Mouse (Mus musculus): ENCODE data around the gene Setd3. TPM values are rescaled to one million over a fixed set of nuclear protein-coding genes. Genes with fewer than 3 reads are reported as not detected.

Gene Setd3
- 90.7 and 92.1 TPM in 2 replicates for polyA plus RNA-seq (2014; fragmentation: Nextera tagmentation; extraction: Ambion mirVana)

DNA sequence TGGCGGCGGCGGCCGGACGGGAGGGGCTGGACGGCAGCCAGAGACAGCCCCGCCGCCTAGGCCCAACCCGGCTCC, at the start of gene Setd3:
Setd3 (minus strand) TSS at position 69 of the 75 bp plus-strand sequence.
- Histone ChIP-seq H3K27me3 (ENCODE audit: control insufficient read depth, insufficient read depth, low read length) (no peaks in the 10 kb centered on the region), H3K27ac (ENCODE audit: low read depth, low read length) (peak within 1 kb of the TSS; percentile 68), H3K4me2 (replicated peaks; ENCODE audit: low read depth, low read length) (peak within 1 kb of the TSS; percentile 78), H3K4me1 (replicated peaks; ENCODE audit: control insufficient read depth, insufficient read depth, low read length) (peaks cover 6% of the 10 kb centered on the region), H3K9ac (ENCODE audit: low read depth, low read length) (peak within 1 kb of the TSS; percentile 82), H3K9me3 (ENCODE audit: control insufficient read depth, low read length) (no peaks in the 10 kb centered on the region), H3K36me3 (ENCODE audit: control insufficient read depth, insufficient read depth, low read length) (no peaks in the 10 kb centered on the region), H3K4me3 (ENCODE audit: low read depth, low read length) (peak within 1 kb of the TSS; percentile 86)
- no peak for DNase-seq (ENCODE audit: low spot score)
- WGBS: 0% methylated on average over 4 of the region's 9 CpGs
- no peak for ATAC-seq (ENCODE audit: low FRiP score)

DNA sequence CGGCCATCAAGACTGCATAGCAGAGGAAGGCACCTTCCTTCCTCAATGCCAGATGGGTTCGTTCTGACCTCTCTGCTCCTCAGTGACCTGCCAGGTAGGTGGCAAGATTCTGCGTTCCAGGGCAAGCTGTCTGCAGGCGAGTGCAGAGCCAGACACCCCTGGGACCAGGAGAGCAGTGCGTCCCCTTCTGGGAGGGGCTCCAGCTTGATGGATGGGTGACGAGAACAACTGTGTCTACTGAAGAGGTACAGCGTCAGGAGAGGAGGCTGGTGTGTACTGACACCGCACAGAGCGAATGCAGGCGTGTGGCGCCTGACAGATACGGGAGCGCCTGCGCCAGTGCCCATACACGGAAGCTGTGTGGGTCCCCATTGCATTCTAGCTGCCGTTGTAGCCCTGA, 48.4 kb upstream of the Setd3 start:
- DNase-seq (ENCODE audit: low spot score) (no peak), ATAC-seq (ENCODE audit: low FRiP score) (no peak)
- no peak overlapping the region for H3K9ac ChIP-seq (ENCODE audit: low read depth, low read length)
- no peaks in the 10 kb centered on the region for H3K27me3 ChIP-seq (ENCODE audit: control insufficient read depth, insufficient read depth, low read length)
- H3K4me2 ChIP-seq (replicated peaks; ENCODE audit: low read depth, low read length): no peak overlapping the region
- no peak overlapping the region for H3K27ac ChIP-seq (ENCODE audit: low read depth, low read length)
- no peaks in the 10 kb centered on the region for H3K9me3 ChIP-seq (ENCODE audit: control insufficient read depth, low read length)
- no peak overlapping the region for H3K4me3 ChIP-seq (ENCODE audit: low read depth, low read length)
- no peaks in the 10 kb centered on the region for H3K36me3 ChIP-seq (ENCODE audit: control insufficient read depth, insufficient read depth, low read length)
- peaks cover 30% of the 10 kb centered on the region for H3K4me1 ChIP-seq (replicated peaks; ENCODE audit: control insufficient read depth, insufficient read depth, low read length)
- 84% methylated on average over 16 of the region's 16 CpGs for WGBS

- no peak overlapping the region for H3K4me3 ChIP-seq (ENCODE audit: low read depth, low read length)
- H3K9me3 ChIP-seq (ENCODE audit: control insufficient read depth, low read length): no peaks in the 10 kb centered on the region
- H3K27me3 ChIP-seq (ENCODE audit: control insufficient read depth, insufficient read depth, low read length): no peaks in the 10 kb centered on the region
- H3K4me2 ChIP-seq (replicated peaks; ENCODE audit: low read depth, low read length): no peak overlapping the region
- 85% methylated on average over 12 of the region's 12 CpGs for WGBS
- ATAC-seq (ENCODE audit: low FRiP score): no peak
- H3K4me1 ChIP-seq (replicated peaks; ENCODE audit: control insufficient read depth, insufficient read depth, low read length): peaks cover 27% of the 10 kb centered on the region
- DNase-seq (ENCODE audit: low spot score): no peak
- no peaks in the 10 kb centered on the region for H3K36me3 ChIP-seq (ENCODE audit: control insufficient read depth, insufficient read depth, low read length)
- H3K27ac ChIP-seq (ENCODE audit: low read depth, low read length): no peak overlapping the region
- H3K9ac ChIP-seq (ENCODE audit: low read depth, low read length): no peak overlapping the region
These were observed 47.8 kb upstream of the Setd3 start for GRCm38 (mm10) chr12:108226941-108227340.

- Histone ChIP-seq H3K4me3 (ENCODE audit: low read depth, low read length) (no peak overlapping the region), H3K27me3 (ENCODE audit: control insufficient read depth, insufficient read depth, low read length) (no peaks in the 10 kb centered on the region), H3K9me3 (ENCODE audit: control insufficient read depth, low read length) (no peaks in the 10 kb centered on the region), H3K27ac (ENCODE audit: low read depth, low read length) (no peak overlapping the region), H3K9ac (ENCODE audit: low read depth, low read length) (no peak overlapping the region), H3K4me1 (replicated peaks; ENCODE audit: control insufficient read depth, insufficient read depth, low read length) (peaks cover 23% of the 10 kb centered on the region), H3K36me3 (ENCODE audit: control insufficient read depth, insufficient read depth, low read length) (no peaks in the 10 kb centered on the region), H3K4me2 (replicated peaks; ENCODE audit: low read depth, low read length) (no peak overlapping the region)
- WGBS: 75% methylated on average over 13 of the region's 13 CpGs
- DNase-seq (ENCODE audit: low spot score) (no peak), ATAC-seq (ENCODE audit: low FRiP score) (no peak)
These were observed 47.1 kb upstream of the Setd3 start for GRCm38 (mm10) chr12:108226216-108226615.

- ATAC-seq (ENCODE audit: low FRiP score) (no peak), DNase-seq (ENCODE audit: low spot score) (no peak)
- Histone ChIP-seq H3K4me3 (ENCODE audit: low read depth, low read length) (no peak overlapping the region), H3K36me3 (ENCODE audit: control insufficient read depth, insufficient read depth, low read length) (no peaks in the 10 kb centered on the region), H3K9me3 (ENCODE audit: control insufficient read depth, low read length) (no peaks in the 10 kb centered on the region), H3K4me1 (replicated peaks; ENCODE audit: control insufficient read depth, insufficient read depth, low read length) (peaks cover 20% of the 10 kb centered on the region), H3K27ac (ENCODE audit: low read depth, low read length) (no peak overlapping the region), H3K4me2 (replicated peaks; ENCODE audit: low read depth, low read length) (no peak overlapping the region), H3K9ac (ENCODE audit: low read depth, low read length) (no peak overlapping the region), H3K27me3 (ENCODE audit: control insufficient read depth, insufficient read depth, low read length) (no peaks in the 10 kb centered on the region)
- 87% methylated on average over 7 of the region's 7 CpGs for WGBS
These were observed 46.7 kb upstream of the Setd3 start for GRCm38 (mm10) chr12:108225781-108226180.

DNA sequence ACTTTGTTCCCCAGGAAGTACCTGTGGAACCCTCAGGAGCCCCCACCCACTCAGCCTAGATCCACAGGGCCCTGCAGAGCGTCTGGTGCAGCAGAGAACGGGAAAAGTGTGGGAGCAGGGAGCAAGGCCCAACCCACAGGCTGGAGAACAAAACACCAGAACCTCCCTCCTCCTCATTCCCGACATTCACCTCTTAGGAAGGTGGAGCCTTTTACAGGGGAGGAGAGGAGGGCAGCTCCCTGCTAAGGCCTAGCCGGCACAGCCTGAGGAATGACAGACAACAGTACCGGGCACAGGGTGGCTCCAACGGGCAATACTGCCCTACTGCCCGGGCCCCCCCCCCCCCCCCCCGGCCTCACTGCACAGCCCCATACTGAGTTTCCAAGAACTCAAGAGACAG, 44.2 kb upstream of the Setd3 start:
- Histone ChIP-seq H3K27ac (ENCODE audit: low read depth, low read length) (no peak overlapping the region), H3K27me3 (ENCODE audit: control insufficient read depth, insufficient read depth, low read length) (no peaks in the 10 kb centered on the region), H3K9ac (ENCODE audit: low read depth, low read length) (no peak overlapping the region), H3K4me3 (ENCODE audit: low read depth, low read length) (no peak overlapping the region), H3K36me3 (ENCODE audit: control insufficient read depth, insufficient read depth, low read length) (no peaks in the 10 kb centered on the region), H3K4me2 (replicated peaks; ENCODE audit: low read depth, low read length) (no peak overlapping the region), H3K9me3 (ENCODE audit: control insufficient read depth, low read length) (no peaks in the 10 kb centered on the region), H3K4me1 (replicated peaks; ENCODE audit: control insufficient read depth, insufficient read depth, low read length) (peaks cover 31% of the 10 kb centered on the region)
- no peak for ATAC-seq (ENCODE audit: low FRiP score)
- WGBS: 37% methylated on average over 8 of the region's 8 CpGs
- no peak for DNase-seq (ENCODE audit: low spot score)

GRCm38 (mm10) chr12:108221712-108222111, 42.6 kb upstream of the Setd3 start:
- Histone ChIP-seq H3K4me3 (ENCODE audit: low read depth, low read length) (no peak overlapping the region), H3K27me3 (ENCODE audit: control insufficient read depth, insufficient read depth, low read length) (no peaks in the 10 kb centered on the region), H3K9me3 (ENCODE audit: control insufficient read depth, low read length) (no peaks in the 10 kb centered on the region), H3K4me1 (replicated peaks; ENCODE audit: control insufficient read depth, insufficient read depth, low read length) (peaks cover 29% of the 10 kb centered on the region), H3K36me3 (ENCODE audit: control insufficient read depth, insufficient read depth, low read length) (no peaks in the 10 kb centered on the region), H3K4me2 (replicated peaks; ENCODE audit: low read depth, low read length) (no peak overlapping the region), H3K27ac (ENCODE audit: low read depth, low read length) (no peak overlapping the region), H3K9ac (ENCODE audit: low read depth, low read length) (no peak overlapping the region)
- DNase-seq (ENCODE audit: low spot score) (no peak), ATAC-seq (ENCODE audit: low FRiP score) (no peak)
- WGBS: 89% methylated on average over 7 of the region's 7 CpGs

DNA sequence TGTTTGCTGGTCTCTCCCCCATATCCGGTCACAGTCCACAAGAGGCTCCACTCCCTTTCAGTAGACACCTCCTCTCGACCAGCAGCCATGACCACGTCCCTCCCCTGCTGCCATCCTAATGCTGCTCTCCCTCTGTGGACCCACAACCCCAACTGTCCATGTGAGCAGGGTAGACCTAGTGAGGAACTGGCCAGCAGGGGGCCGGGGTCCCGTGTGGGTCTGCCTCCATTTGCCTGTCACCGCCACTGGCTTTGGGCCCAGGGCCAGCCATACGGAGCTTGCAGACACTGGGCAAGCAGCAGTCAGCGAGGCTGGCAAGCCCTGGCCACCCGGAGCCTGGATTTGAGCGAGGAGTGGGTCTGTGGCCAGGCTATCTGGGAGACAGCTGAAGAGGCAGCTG, 42.1 kb upstream of the Setd3 start:
- WGBS: 62% methylated on average over 9 of the region's 10 CpGs
- Histone ChIP-seq H3K4me3 (ENCODE audit: low read depth, low read length) (no peak overlapping the region), H3K9ac (ENCODE audit: low read depth, low read length) (no peak overlapping the region), H3K36me3 (ENCODE audit: control insufficient read depth, insufficient read depth, low read length) (no peaks in the 10 kb centered on the region), H3K9me3 (ENCODE audit: control insufficient read depth, low read length) (no peaks in the 10 kb centered on the region), H3K4me1 (replicated peaks; ENCODE audit: control insufficient read depth, insufficient read depth, low read length) (peaks cover 30% of the 10 kb centered on the region), H3K27me3 (ENCODE audit: control insufficient read depth, insufficient read depth, low read length) (no peaks in the 10 kb centered on the region), H3K4me2 (replicated peaks; ENCODE audit: low read depth, low read length) (no peak overlapping the region), H3K27ac (ENCODE audit: low read depth, low read length) (no peak overlapping the region)
- DNase-seq (ENCODE audit: low spot score) (peak; percentile 64), ATAC-seq (ENCODE audit: low FRiP score) (0 out of 2 replicates have a peak, but pooled peaks have one; percentile 11)

DNA sequence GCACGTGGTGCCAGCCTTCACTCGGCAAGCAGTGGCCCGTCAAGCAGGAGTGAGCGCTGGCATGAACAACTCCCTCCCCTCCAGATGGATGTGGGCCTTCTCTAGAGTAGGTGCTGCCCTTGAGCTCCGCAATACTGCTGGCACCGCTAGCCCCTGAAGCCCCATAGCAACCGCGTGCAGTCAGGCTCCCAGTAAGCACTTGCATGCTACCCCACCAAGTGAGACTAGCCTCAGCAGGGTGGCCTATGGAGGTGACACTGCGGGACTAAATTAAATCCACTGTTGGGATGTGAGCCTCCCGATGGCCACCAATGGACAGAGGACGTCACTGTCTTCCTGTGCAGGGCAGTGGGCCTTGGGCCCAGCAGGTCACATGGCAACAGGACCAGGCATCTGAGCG, 41.5 kb upstream of the Setd3 start:
- no peak overlapping the region for H3K4me2 ChIP-seq (replicated peaks; ENCODE audit: low read depth, low read length)
- H3K27me3 ChIP-seq (ENCODE audit: control insufficient read depth, insufficient read depth, low read length): no peaks in the 10 kb centered on the region
- ATAC-seq (ENCODE audit: low FRiP score) (0 out of 2 replicates have a peak, but pooled peaks have one; percentile 3), DNase-seq (ENCODE audit: low spot score) (no peak)
- H3K9ac ChIP-seq (ENCODE audit: low read depth, low read length): no peak overlapping the region
- no peaks in the 10 kb centered on the region for H3K36me3 ChIP-seq (ENCODE audit: control insufficient read depth, insufficient read depth, low read length)
- H3K9me3 ChIP-seq (ENCODE audit: control insufficient read depth, low read length): no peaks in the 10 kb centered on the region
- WGBS: 72% methylated on average over 12 of the region's 12 CpGs
- peaks cover 24% of the 10 kb centered on the region for H3K4me1 ChIP-seq (replicated peaks; ENCODE audit: control insufficient read depth, insufficient read depth, low read length)
- H3K27ac ChIP-seq (ENCODE audit: low read depth, low read length): 0 out of 2 replicates have a peak overlapping the region, but pooled peaks have one; percentile 10
- no peak overlapping the region for H3K4me3 ChIP-seq (ENCODE audit: low read depth, low read length)
